Mouse (Mus musculus) kidney, embryonic 14.5 days (tissue): ENCODE results near the gene Bsdc1. TPM values are rescaled to one million over a fixed set of nuclear protein-coding genes. Genes with fewer than 3 reads are reported as not detected.

Source experiments
- ATAC-seq: fragments of 200-750 bp; cut with Nextera tagmentation; 2 replicates; pipeline ENCODE4 v1.8.0; 2017; ENCODE audit warnings: moderate number of reproducible peaks, mild to moderate bottlenecking, moderate TSS enrichment, moderate library complexity; ENCODE audit not compliant: low FRiP score, low TSS enrichment
- H3K27ac ChIP-seq: fragments of 300-500 bp; sonication (generic); 2 replicates; pipeline ENCODE4 v1.5.1; 2014; ENCODE audit warnings: low read depth, mild to moderate bottlenecking, low read length, moderate library complexity, mixed read lengths
- H3K27me3 ChIP-seq: fragments of 300-500 bp; sonication (generic); 2 replicates; pipeline ENCODE4 v1.6.1; 2014; ENCODE audit warnings: mild to moderate bottlenecking, low read length; ENCODE audit not compliant: control insufficient read depth, insufficient read depth
- H3K36me3 ChIP-seq: fragments of 300-500 bp; sonication (generic); 2 replicates; pipeline ENCODE4 v1.6.1; 2014; ENCODE audit warnings: low read length, mixed read lengths; ENCODE audit not compliant: control insufficient read depth, insufficient read depth
- H3K4me1 ChIP-seq: fragments of 300-500 bp; sonication (generic); 2 replicates; pipeline ENCODE4 v1.6.1; 2014; ENCODE audit warnings: low read length, mixed read lengths; ENCODE audit not compliant: control insufficient read depth, insufficient read depth
- H3K4me2 ChIP-seq: fragments of 300-500 bp; sonication (generic); replicated peaks from 2 replicates; pipeline ENCODE4 v1.6.1; 2014; ENCODE audit warnings: low read depth, mild to moderate bottlenecking, low read length
- H3K4me3 ChIP-seq: fragments of 300-500 bp; sonication (generic); 2 replicates; pipeline ENCODE4 v1.5.1; 2014; ENCODE audit warnings: mild to moderate bottlenecking, low read length
- H3K9ac ChIP-seq: fragments of 300-500 bp; sonication (generic); 2 replicates; pipeline ENCODE4 v1.6.1; 2014; ENCODE audit warnings: low read depth, mild to moderate bottlenecking, low read length, moderate library complexity
- H3K9me3 ChIP-seq: fragments of 300-500 bp; sonication (generic); 2 replicates; pipeline ENCODE4 v1.6.1; 2016; ENCODE audit warnings: low read length; ENCODE audit not compliant: control insufficient read depth
- WGBS: fragments of 180-500 bp; shearing (Covaris S2); extraction: QIAGEN DNeasy Blood & Tissue Kit; methylation state at CpG from one replicate; pipeline ENCODE4 v1.1.7; 2014; 5-methylcytosine and 5-hydroxymethylcytosine counted together
- polyA plus RNA-seq: library from polyadenylated mRNA; unstranded; fragments of >200 nt; fragmentation: Nextera tagmentation; extraction: Ambion mirVana; gene quantifications from 2 replicates; pipeline ENCODE4 v1.2.1, GENCODE M21; 2014

Bsdc1 gene
- polyA plus RNA-seq, 1 experiment from 2014 or later: 23.3 TPM

GRCm38 (mm10) chr4:129496631-129497030, 35.2 kb downstream of the Bsdc1 start:
- Histone ChIP-seq H3K4me3 (no peak overlapping the region), H3K4me1 (peaks cover 21% of the 10 kb centered on the region; the same call in 1 of the 2 replicates), H3K27me3 (peaks cover under 1% of the 10 kb centered on the region), H3K9ac (no peak overlapping the region), H3K36me3 (no peaks in the 10 kb centered on the region), H3K4me2 (no peak overlapping the region; the same call in 1 of the 2 replicates), H3K9me3 (no peaks in the 10 kb centered on the region), H3K27ac (peak overlapping the region; percentile 76; the same call in 1 of the 2 replicates)
- WGBS: 34% methylated on average over 6 of the region's 6 CpGs
- ATAC-seq: no peak

- Histone ChIP-seq H3K9me3 (no peaks in the 10 kb centered on the region), H3K27me3 (no peaks in the 10 kb centered on the region), H3K9ac (no peak overlapping the region), H3K27ac (peak overlapping the region; percentile 62; the same call in 1 of the 2 replicates), H3K4me3 (no peak overlapping the region), H3K4me2 (no peak overlapping the region), H3K4me1 (peaks cover 17% of the 10 kb centered on the region; the same call in 1 of the 2 replicates), H3K36me3 (no peaks in the 10 kb centered on the region)
- ATAC-seq: no peak
- 45% methylated on average over 3 of the region's 3 CpGs for WGBS
These were observed 37.6 kb downstream of the Bsdc1 start for GRCm38 (mm10) chr4:129498941-129499340.

DNA sequence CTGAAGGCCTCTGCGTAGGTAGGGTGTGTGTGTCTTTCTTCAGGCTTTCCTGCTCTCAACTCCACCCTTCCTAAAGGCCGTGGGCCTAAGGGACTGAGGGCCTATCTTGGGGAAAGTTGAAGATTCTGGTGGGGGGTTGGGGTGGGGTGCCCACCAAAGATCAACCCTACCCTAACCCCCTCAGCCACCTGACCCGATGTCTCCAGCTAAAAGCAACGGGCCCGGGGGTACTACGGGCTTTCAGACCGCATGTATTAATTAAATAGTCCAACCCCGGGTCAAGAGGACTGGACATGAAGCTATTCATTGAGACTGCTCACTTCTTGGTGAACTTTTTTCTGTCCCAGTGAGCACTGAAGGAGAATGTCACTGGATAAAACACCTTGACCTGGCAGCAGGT, 38.6 kb downstream of the Bsdc1 start:
- 78% methylated on average over 8 of the region's 8 CpGs for WGBS
- Histone ChIP-seq H3K4me1 (peaks cover 17% of the 10 kb centered on the region; the same call in 1 of the 2 replicates), H3K36me3 (no peaks in the 10 kb centered on the region), H3K9me3 (no peaks in the 10 kb centered on the region), H3K27me3 (no peaks in the 10 kb centered on the region), H3K4me3 (peak overlapping the region; percentile 42), H3K27ac (peak overlapping the region; percentile 87), H3K9ac (peak overlapping the region; percentile 68; the same call in 1 of the 2 replicates), H3K4me2 (peak overlapping the region; percentile 59)
- ATAC-seq: no peak

- Histone ChIP-seq H3K4me2 (peak overlapping the region; percentile 59), H3K9ac (peak overlapping the region; percentile 68), H3K9me3 (no peaks in the 10 kb centered on the region), H3K4me3 (peak overlapping the region; percentile 42), H3K4me1 (peaks cover 17% of the 10 kb centered on the region; the same call in 1 of the 2 replicates), H3K36me3 (no peaks in the 10 kb centered on the region), H3K27me3 (no peaks in the 10 kb centered on the region), H3K27ac (peak overlapping the region; percentile 87)
- peak; percentile 94 for ATAC-seq
- under 1% methylated on average over 48 of the region's 49 CpGs for WGBS
These were observed 39.5 kb downstream of the Bsdc1 start for GRCm38 (mm10) chr4:129500607-129501566.

DNA sequence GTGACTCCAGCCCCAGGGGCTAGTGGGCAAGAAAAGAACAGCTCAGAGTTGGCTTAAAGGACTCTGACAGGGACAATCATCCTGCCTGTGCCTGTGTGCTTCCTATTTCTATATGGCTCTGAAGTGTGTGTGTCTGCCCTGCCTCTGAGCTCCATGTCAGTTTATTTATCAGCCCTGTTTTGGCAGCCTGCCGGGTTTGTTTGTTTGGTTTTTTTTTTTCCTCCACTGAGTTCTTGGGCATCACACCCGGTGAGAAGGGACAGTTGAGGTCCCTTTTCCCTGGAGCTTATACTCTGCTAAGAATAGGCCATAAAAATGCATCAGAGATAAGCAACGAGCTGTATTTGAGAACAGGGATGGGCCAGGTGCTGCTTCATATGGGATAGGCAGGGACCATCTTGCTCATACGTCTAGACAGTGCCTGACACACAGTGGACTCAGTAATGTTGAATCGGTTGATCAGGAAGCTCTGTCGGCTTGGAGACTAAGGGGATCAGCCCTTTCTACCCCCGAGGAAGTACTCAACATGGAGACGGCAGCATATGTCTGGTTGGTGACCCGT, 41.0 kb downstream of the Bsdc1 start:
- no peaks in the 10 kb centered on the region for H3K36me3 ChIP-seq
- 54% methylated on average over 9 of the region's 9 CpGs for WGBS
- H3K9me3 ChIP-seq: no peaks in the 10 kb centered on the region
- no peak overlapping the region for H3K9ac ChIP-seq
- peaks cover 10% of the 10 kb centered on the region; the same call in 1 of the 2 replicates for H3K4me1 ChIP-seq
- H3K4me2 ChIP-seq: no peak overlapping the region
- no peak for ATAC-seq
- no peaks in the 10 kb centered on the region for H3K27me3 ChIP-seq
- H3K27ac ChIP-seq: no peak overlapping the region
- H3K4me3 ChIP-seq: no peak overlapping the region

GRCm38 (mm10) chr4:129502901-129503444, 41.6 kb downstream of the Bsdc1 start:
- Histone ChIP-seq H3K4me1 (peaks cover 10% of the 10 kb centered on the region; the same call in 1 of the 2 replicates), H3K9me3 (no peaks in the 10 kb centered on the region), H3K4me3 (no peak overlapping the region), H3K36me3 (no peaks in the 10 kb centered on the region), H3K9ac (no peak overlapping the region), H3K4me2 (no peak overlapping the region), H3K27ac (no peak overlapping the region), H3K27me3 (no peaks in the 10 kb centered on the region)
- no peak for ATAC-seq
- 77% methylated on average over 11 of the region's 11 CpGs for WGBS

DNA sequence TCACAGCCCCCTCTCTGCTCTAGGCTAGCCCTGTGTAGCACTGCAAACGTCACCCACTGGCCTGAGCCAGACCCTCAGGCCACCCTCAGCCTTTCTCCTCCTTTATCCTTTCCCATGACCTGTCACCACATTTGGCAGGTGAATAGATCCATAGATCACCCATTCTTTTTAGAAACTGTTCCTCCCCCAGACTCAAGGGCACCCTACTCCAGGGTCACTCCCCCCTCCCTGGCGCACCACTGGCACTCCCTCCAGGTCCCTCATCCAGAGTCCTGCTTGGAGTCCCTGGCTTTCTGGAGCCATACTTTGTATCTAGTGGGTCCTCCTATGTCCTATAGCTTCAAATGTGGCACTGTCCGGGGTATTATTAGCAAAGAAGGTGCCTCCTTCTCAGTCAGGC, 44.1 kb downstream of the Bsdc1 start:
- H3K4me1 ChIP-seq: peaks cover 4% of the 10 kb centered on the region; the same call in 1 of the 2 replicates
- no peak for ATAC-seq
- no peak overlapping the region for H3K4me3 ChIP-seq

GRCm38 (mm10) chr4:129507434-129508236, 46.3 kb downstream of the Bsdc1 start:
- 62% methylated on average over 9 of the region's 10 CpGs for WGBS
- Histone ChIP-seq H3K4me1 (peaks cover 4% of the 10 kb centered on the region; the same call in 1 of the 2 replicates), H3K9me3 (no peaks in the 10 kb centered on the region), H3K4me3 (no peak overlapping the region), H3K4me2 (no peak overlapping the region), H3K9ac (no peak overlapping the region), H3K27ac (no peak overlapping the region), H3K27me3 (no peaks in the 10 kb centered on the region), H3K36me3 (no peaks in the 10 kb centered on the region)
- no peak for ATAC-seq

More for the DNA sequence above, 44.1 kb downstream of the Bsdc1 start:
- no peak overlapping the region for H3K27ac ChIP-seq
- H3K36me3 ChIP-seq: no peaks in the 10 kb centered on the region
- H3K9ac ChIP-seq: no peak overlapping the region
- H3K27me3 ChIP-seq: no peaks in the 10 kb centered on the region
- H3K4me2 ChIP-seq: no peak overlapping the region
- no peaks in the 10 kb centered on the region for H3K9me3 ChIP-seq
- 87% methylated on average over 3 of the region's 3 CpGs for WGBS
